Mouse (Mus musculus): ENCODE results near the gene Pou4f1.

Pou4f1 gene

DNA sequence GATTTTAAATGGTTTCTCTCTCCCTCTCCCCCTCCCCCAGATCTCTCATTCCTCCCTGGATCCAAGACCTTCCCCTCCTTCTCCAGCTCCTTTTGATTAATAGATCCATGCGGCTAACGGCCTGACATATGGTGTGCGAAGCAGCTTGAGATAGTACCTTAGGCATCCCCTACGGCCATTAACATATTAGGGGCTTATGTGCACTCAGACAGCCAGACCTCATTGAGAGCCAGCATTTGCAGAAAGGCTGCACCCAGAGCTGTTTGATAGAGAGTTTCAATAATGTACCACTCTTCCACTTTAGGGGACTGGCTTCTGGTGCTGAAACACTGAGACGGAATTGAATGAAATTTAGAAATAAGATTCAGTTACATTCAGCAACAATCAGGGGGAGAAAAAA, 10.8 kb downstream of the Pou4f1 start:
- DNase-seq (ENCODE audit: low spot score in 2 of 2): no peak

DNA sequence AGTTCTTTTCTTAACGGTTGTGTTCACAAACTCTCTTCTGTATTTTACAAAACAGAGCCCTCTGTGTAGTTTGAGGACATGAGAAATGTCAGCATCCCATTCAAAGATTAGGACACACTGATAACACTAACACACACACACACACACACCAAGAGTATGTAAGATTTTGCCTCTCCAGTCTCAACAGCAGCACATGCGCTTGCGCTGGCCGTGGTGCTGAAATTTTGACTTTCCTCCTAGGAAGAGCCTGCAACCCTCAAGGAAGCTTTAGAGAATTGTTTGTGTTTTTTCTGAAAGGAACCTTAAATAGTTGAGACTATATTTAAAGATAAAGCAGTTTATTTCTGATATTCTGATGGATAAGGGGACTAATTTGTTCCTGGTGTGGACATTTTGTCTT, 14.0 kb downstream of the Pou4f1 start:
- DNase-seq (ENCODE audit: low spot score in 2 of 2): no peak

DNA sequence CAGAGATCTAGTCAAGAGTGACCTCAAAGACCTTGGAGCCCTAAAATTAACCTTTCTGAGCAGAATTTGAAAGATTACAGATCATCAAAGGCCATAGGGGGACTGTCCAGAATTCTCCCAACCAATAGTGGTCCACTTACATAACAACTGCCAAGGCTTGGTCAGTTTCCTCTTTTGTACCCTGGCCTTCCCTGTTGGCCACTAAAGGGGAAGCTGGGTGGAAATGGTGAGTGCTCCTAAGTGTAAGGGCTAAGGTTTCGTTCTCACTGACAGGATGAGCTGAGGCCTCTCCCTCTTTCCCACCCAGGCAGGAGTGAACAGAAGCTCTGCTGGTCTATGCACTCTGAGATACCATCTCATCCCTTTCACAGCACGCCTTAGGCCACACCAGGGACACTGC, 33.5 kb downstream of the Pou4f1 start:
- DNase-seq (ENCODE audit: low spot score in 2 of 2): no peak

DNA sequence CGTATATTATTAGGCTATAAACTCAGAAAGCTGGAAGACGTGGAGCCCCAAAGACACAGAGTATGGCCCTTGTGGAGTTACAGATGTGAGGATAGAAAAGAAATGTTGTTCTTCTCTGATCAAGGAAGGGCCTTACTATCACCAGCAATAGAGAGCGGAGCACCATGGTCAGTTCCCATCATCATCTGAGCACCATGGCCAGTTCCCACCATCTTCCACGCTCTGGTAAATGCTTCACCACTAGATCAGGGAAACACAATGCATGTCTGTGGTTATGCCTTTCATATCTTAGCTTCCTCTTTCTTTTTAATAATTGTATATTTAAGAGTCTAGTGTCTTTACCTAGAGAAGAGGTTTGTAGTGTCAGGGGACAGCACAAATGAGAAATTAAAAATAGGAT, 37.0 kb downstream of the Pou4f1 start:
- no peak for DNase-seq (ENCODE audit: low spot score in 2 of 2)

DNA sequence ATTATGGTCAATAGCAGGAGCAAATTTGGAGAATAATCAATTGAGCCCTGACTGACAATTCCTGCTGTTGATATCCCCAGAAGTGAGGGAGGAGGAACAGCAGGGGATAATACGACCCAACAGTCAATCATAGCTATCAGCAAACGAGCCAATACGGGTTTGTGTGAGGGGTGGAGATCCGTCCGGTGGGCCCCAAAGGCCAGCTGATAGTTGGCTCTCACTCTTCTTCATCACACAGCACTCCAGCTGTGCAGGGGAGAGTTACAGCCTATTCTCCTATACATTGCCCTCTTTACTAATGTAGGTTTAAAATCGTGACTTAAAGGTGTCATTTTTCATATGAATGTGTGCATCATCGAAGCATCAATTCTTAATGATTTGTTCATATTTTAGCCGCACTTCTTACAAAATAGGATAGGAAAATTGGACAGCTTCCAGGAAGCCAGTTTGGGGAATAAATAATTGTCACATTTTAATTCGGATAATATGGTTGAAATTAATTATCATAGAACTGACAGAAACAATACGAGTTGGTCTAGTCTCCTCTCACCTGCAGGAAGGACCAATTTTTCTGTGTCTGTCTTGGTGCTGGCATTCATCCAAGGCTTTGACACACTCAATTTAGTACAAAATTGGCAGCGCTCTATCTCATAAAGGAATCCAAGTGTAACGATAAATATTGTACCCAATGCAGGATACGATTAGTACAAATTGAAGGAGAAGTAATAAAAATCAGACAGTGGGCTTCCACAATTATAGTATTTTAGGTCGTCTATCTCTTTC, 43.9 kb downstream of the Pou4f1 start:
- no peak for DNase-seq (ENCODE audit: low spot score in 2 of 2)

Measured in frontal cortex, postnatal 14 days (tissue).